Mouse (Mus musculus) telencephalon, adult 2 months (tissue): ENCODE measurements at regions not wholly inside any gene's neighbourhood (a gene's known extent, or its start where the extent isn't known, plus 50 kb on each side); places are given as distances from the start of the nearest gene placed in this dataset.

Experiments
- DNase-seq: peaks from one replicate; pipeline ENCODE4 v3.0.0-alpha.2; 2011; ENCODE audit warnings: low read depth, low spot score

DNA sequence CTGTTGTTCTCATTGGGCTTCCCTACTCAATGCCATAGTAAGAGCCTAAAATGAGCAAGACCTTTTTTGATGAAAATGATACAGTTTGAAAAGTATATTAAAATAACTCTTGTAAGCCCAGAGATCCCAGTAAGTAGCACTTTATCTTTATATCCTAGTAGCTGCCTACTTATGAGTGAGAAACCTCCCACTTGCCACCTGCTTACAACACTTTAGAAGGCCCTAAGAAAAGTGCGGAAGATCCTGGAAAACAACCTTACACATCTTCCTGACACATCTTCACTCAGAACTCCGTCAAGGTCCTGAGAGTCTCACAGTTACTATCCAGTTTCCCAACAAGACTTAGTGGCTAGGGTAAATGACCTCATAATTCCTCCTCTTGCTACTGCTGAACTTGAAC is 759.0 kb upstream of the Ptprd start:
- DNase-seq: peak; percentile 49

DNA sequence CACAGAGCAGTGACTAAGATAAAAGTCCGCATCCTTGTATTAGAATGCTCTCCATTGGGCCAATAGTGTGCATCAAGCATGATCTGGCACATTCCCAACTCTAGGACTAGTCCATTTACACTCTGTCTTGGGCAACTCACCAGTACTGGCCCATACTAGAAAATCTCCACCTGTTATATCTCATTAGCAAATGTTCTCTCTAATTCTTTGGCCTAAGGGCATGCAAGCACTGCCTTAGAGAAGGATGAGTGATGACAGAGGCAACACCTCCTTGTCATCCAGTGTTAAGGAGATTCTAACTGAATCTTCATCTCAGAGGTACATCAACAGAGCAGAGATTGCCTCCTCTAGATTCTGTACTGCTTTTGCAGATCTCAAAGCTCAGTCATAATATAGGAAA is 731.8 kb upstream of the Ptprd start:
- DNase-seq: no peak

DNA sequence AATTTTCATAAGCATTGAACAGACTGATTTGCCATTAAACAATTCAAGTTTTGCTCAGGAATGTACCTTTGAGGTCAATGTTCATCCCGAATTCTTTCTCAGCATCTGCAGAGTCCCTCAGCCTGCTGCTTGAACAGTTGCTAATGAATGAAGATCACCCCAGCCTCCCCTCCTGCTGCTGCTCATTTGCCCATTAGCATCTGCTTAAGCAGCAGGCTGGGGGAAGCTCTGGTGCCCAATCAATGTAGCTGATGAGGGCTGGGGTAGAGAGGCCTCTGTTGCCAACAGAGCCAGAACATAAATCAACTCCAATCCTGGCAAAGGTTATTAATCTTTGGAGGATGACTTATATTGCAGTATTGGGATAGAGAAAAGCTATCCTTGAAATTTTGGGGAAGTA is 715.4 kb upstream of the Ptprd start:
- DNase-seq: no peak

DNA sequence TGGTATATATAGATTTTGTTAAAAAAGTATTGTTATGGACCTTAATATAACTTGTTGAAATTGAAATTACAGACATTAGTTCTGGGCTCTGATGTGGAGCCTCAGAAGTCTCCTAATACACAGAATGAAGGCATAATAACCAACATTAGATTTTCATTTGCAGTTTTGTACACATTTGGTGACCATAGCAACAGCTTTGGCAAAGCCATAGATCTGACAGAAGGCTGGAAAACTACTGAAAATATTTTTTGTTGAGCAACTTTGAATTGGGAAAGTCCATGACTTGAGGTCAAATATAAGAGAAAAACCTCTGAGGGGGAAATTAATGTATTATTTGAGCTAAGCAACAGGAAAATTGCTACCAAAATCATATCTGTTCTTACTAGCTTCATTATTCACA is 712.3 kb upstream of the Ptprd start:
- DNase-seq: peak; percentile 9
